Mouse (Mus musculus) cerebellum, postnatal 10 days (tissue): ENCODE measurements at regions not wholly inside any gene's neighbourhood (a gene's known extent, or its start where the extent isn't known, plus 50 kb on each side); places are given as distances from the start of the nearest gene placed in this dataset.
A peak's percentile ranks its signal among the peaks of the same experiment; 100 is the strongest.
"Not testable (repeated sequence)": the region's sequence is repeated elsewhere in the genome, so short reads cannot be mapped to it uniquely, and the experiment has no call there.

Experiments used
- DNase-seq, 2 experiments: peaks; one replicate each; pipeline ENCODE4 v3.0.0; 2021; ENCODE audit warnings: mixed read lengths in 2 of 2

- no peak for DNase-seq
These were observed 438.7 kb upstream of the Adamts5 start for GRCm38 (mm10) chr16:86340311-86340710.

- DNase-seq, result no peak
These were observed 423.8 kb upstream of the Adamts5 start for GRCm38 (mm10) chr16:86325406-86325805.

- no peak for DNase-seq
These were observed 417.3 kb upstream of the Adamts5 start for GRCm38 (mm10) chr16:86318898-86319297.

GRCm38 (mm10) chr16:86309696-86310095 lies 408.1 kb upstream of the Adamts5 start:
- DNase-seq, result no peak

GRCm38 (mm10) chr16:86303869-86304268 lies 402.2 kb upstream of the Adamts5 start:
- no peak for DNase-seq

- peak in 1 of 2 experiments; percentile 8 for DNase-seq
These were observed 401.0 kb upstream of the Adamts5 start for GRCm38 (mm10) chr16:86302451-86303145.

GRCm38 (mm10) chr16:86294436-86294835 lies 392.8 kb upstream of the Adamts5 start:
- DNase-seq, result no peak

- DNase-seq, result no peak
These were observed 379.7 kb upstream of the Adamts5 start for GRCm38 (mm10) chr16:86281326-86281725.

GRCm38 (mm10) chr16:86277031-86277430 lies 375.4 kb upstream of the Adamts5 start:
- DNase-seq, result no peak

- peak; percentile 1 to 2 for DNase-seq
These were observed 360.0 kb upstream of the Adamts5 start for GRCm38 (mm10) chr16:86261612-86262011.

GRCm38 (mm10) chr16:86252630-86253029 lies 351.0 kb upstream of the Adamts5 start:
- DNase-seq, result no peak

- no peak for DNase-seq
These were observed 348.4 kb upstream of the Adamts5 start for GRCm38 (mm10) chr16:86250021-86250420.

- DNase-seq, result no peak
These were observed 342.6 kb upstream of the Adamts5 start for GRCm38 (mm10) chr16:86244191-86244590.

GRCm38 (mm10) chr16:86242766-86243510 lies 341.3 kb upstream of the Adamts5 start:
- DNase-seq, result no peak

GRCm38 (mm10) chr16:86222997-86223396 lies 321.4 kb upstream of the Adamts5 start:
- DNase-seq, result no peak

GRCm38 (mm10) chr16:86210547-86210946 lies 308.9 kb upstream of the Adamts5 start:
- no peak for DNase-seq

GRCm38 (mm10) chr16:86209319-86209718 lies 307.7 kb upstream of the Adamts5 start:
- DNase-seq, result peak; percentile 54 to 70

GRCm38 (mm10) chr16:86189874-86190273 lies 288.2 kb upstream of the Adamts5 start:
- DNase-seq, result no peak

- no peak for DNase-seq
These were observed 287.3 kb upstream of the Adamts5 start for GRCm38 (mm10) chr16:86188966-86189365.

- not testable (repeated sequence) for DNase-seq
These were observed 286.0 kb upstream of the Adamts5 start for GRCm38 (mm10) chr16:86187609-86188008.

GRCm38 (mm10) chr16:86159021-86159815 lies 257.6 kb upstream of the Adamts5 start:
- DNase-seq, result no peak

GRCm38 (mm10) chr16:86138171-86138570 lies 236.5 kb upstream of the Adamts5 start:
- DNase-seq, result no peak

- DNase-seq, result no peak
These were observed 234.5 kb upstream of the Adamts5 start for GRCm38 (mm10) chr16:86136169-86136568.
